ENCODE assay signal across 10 mouse cellular contexts in genomic region chr10:29144612-29145405, GRCm38 (mm10). TPM values are rescaled to one million over a fixed set of nuclear protein-coding genes. Genes with fewer than 3 reads are reported as not detected.
DNase-seq lines count a peak whose midpoint lies in the region; ATAC-seq lines count a peak whose summit lies in the region.
"Had no signal": no experiment of that assay in that cellular context is flagged by ENCODE, and none has a peak within 500 bp of the region (broad histone marks: within the 10 kb centered on the region; RNA-seq: fewer than 3 reads in every experiment).

No protein-coding gene starts in this region.

- peak overlapping the region; percentile 89 for H3K4me2 ChIP-seq in forebrain, embryonic 15.5 days (replicated peaks)
- peak overlapping the region; percentile 86 for H3K4me2 ChIP-seq in midbrain, embryonic 13.5 days (replicated peaks)

- H3K4me3 ChIP-seq in forebrain, embryonic 15.5 days, result peak overlapping the region; percentile 76
- peak overlapping the region; percentile 86 for H3K4me3 ChIP-seq in midbrain, embryonic 13.5 days (replicated peaks)

- peaks cover 41% of the 10 kb centered on the region for H3K4me1 ChIP-seq in forebrain, embryonic 15.5 days
- peaks cover 42% of the 10 kb centered on the region for H3K4me1 ChIP-seq in midbrain, embryonic 13.5 days (replicated peaks)

- H3K27me3 ChIP-seq in forebrain, embryonic 15.5 days, result no peaks in the 10 kb centered on the region
- no peaks in the 10 kb centered on the region for H3K27me3 ChIP-seq in midbrain, embryonic 13.5 days

- H3K36me3 ChIP-seq in forebrain, embryonic 15.5 days, result peaks cover 3% of the 10 kb centered on the region
- H3K36me3 ChIP-seq in midbrain, embryonic 13.5 days, result 0 out of 2 replicates have a peak, but pooled peaks cover 8% of the 10 kb centered on the region

- no peak for ATAC-seq in cerebellum, adult (ENCODE audit: insufficient number of reproducible peaks, low FRiP score, low TSS enrichment)
- no peak for ATAC-seq in forebrain, embryonic 15.5 days (replicated peaks)
- no peak for ATAC-seq in midbrain, embryonic 13.5 days
- ATAC-seq in erythroid progenitor cell, adult 5-6 weeks (replicated peaks; ENCODE audit: low FRiP score, poor library complexity, severe bottlenecking), result no peak

- H3K27ac ChIP-seq in forebrain, embryonic 15.5 days (replicated peaks), result peak overlapping the region; percentile 99
- H3K27ac ChIP-seq in midbrain, embryonic 13.5 days, result peak overlapping the region; percentile 97

- 3% methylated on average over 7 of the region's 12 CpGs for WGBS in forebrain, embryonic 15.5 days
- WGBS in midbrain, embryonic 13.5 days, result 6% methylated on average over 8 of the region's 12 CpGs

- DNase-seq in cerebellum, postnatal 10 days, result peak; percentile 13 to 54
- DNase-seq in R1 (ENCODE audit: low read depth, low spot score), result peak; percentile 6
- DNase-seq in adrenal gland, adult 2 months, result no peak
- no peak for DNase-seq in layer of hippocampus, postnatal 14 days (ENCODE audit: low spot score in 2 of 2)
- DNase-seq: heart, postnatal 10 days had no signal

- no peaks in the 10 kb centered on the region for H3K9me3 ChIP-seq in forebrain, embryonic 15.5 days
- H3K9me3 ChIP-seq in midbrain, embryonic 13.5 days, result no peaks in the 10 kb centered on the region

- H3K9ac ChIP-seq in forebrain, embryonic 15.5 days (replicated peaks), result peak overlapping the region; percentile 79
- peak overlapping the region; percentile 95 for H3K9ac ChIP-seq in midbrain, embryonic 13.5 days (replicated peaks)

RNA-seq across cellular contexts. Expression of gene Soga3, which starts 1.2 kb away (rescaled TPM):
- 104 and 116 TPM in 2 replicates for polyA plus RNA-seq in forebrain, embryonic 15.5 days (2015; fragmentation: Nextera tagmentation; extraction: Ambion mirVana)
- polyA plus RNA-seq in midbrain, embryonic 13.5 days (2015; fragmentation: Nextera tagmentation; extraction: Ambion mirVana), result 89.9 and 96.3 TPM in 2 replicates
- total RNA-seq in erythroid progenitor cell, adult 5-6 weeks (2015; ENCODE audit: low replicate concordance), result not detected in 2 replicates
- not detected in 2 replicates for total RNA-seq in erythroid progenitor cell, adult 5-6 weeks (2017; ENCODE audit: low replicate concordance)
- total RNA-seq in adrenal gland, adult 2 months (2021), result 1 to 10 TPM; 7.5 to 8.7 TPM
- polyA plus RNA-seq in adrenal gland, adult 2 months (2012; rRNA removed), result 2.1 and 3.1 TPM in 2 replicates
- 100 to 1,000 TPM; 162 to 165 TPM for total RNA-seq in layer of hippocampus, postnatal 14 days (2021)
- total RNA-seq: heart, postnatal 10 days had no signal

RNA-seq across cellular contexts. Expression of gene Gm49353, which starts 53.9 kb away (rescaled TPM):
- 20.1 and 22.3 TPM in 2 replicates for polyA plus RNA-seq in forebrain, embryonic 15.5 days (2015; fragmentation: Nextera tagmentation; extraction: Ambion mirVana)
- polyA plus RNA-seq in midbrain, embryonic 13.5 days (2015; fragmentation: Nextera tagmentation; extraction: Ambion mirVana), result 11.5 and 14.3 TPM in 2 replicates
- not detected in 2 replicates for total RNA-seq in erythroid progenitor cell, adult 5-6 weeks (2015; ENCODE audit: low replicate concordance)
- total RNA-seq in erythroid progenitor cell, adult 5-6 weeks (2017; ENCODE audit: low replicate concordance), result not detected in 2 replicates
- total RNA-seq in adrenal gland, adult 2 months (2021), result 1 to 10 TPM; 1.6 to 2.4 TPM
- not detected in 2 replicates for polyA plus RNA-seq in adrenal gland, adult 2 months (2012; rRNA removed)
- 10 to 100 TPM; 25.5 to 30.4 TPM for total RNA-seq in layer of hippocampus, postnatal 14 days (2021)
- total RNA-seq: heart, postnatal 10 days had no signal
- polyA plus RNA-seq: lung, embryonic 16.5 days had no signal

Comparison
In these comparisons a context has a peak if more than half of its experiments do, and no peak if none do; other contexts are left out.
1. DNase-seq: peak in cerebellum, postnatal 10 days (2 of 2) and R1 (single experiment); none in adrenal gland, adult 2 months (single experiment) and layer of hippocampus, postnatal 14 days (0 of 2).
2. RNA of gene Soga3, which starts 1.2 kb away (total RNA-seq): 162 to 165 TPM in layer of hippocampus, postnatal 14 days; 7.5 to 8.7 TPM in adrenal gland, adult 2 months and not detected in erythroid progenitor cell, adult 5-6 weeks; every median in the first group is over 10 times any median in the second.
3. RNA of gene Gm49353, which starts 53.9 kb away (total RNA-seq): 25.5 to 30.4 TPM in layer of hippocampus, postnatal 14 days; 1.6 to 2.4 TPM in adrenal gland, adult 2 months and not detected in erythroid progenitor cell, adult 5-6 weeks; every median in the first group is over 4 times any median in the second.